Mouse (Mus musculus) ES-E14 (cell line): ENCODE data around the gene Efnb1. TPM values are rescaled to one million over a fixed set of nuclear protein-coding genes. Genes with fewer than 3 reads are reported as not detected.

Source experiments
- DNase-seq: peaks from one replicate; pipeline ENCODE4 v3.0.0-alpha.2; 2013; ENCODE audit warnings: low read depth, low spot score
- H3K27ac ChIP-seq: 2 replicates; pipeline ENCODE4 v1.5.1; 2012; ENCODE audit warnings: low read depth, mild to moderate bottlenecking, low read length, moderate library complexity, mixed read lengths; ENCODE audit not compliant: poor library complexity, insufficient read depth, severe bottlenecking
- H3K36me3 ChIP-seq: 2 replicates; pipeline ENCODE4 v1.6.1; 2012; ENCODE audit warnings: mild to moderate bottlenecking, low read length, moderate library complexity, mixed read lengths; ENCODE audit not compliant: control insufficient read depth, poor library complexity, insufficient read depth, severe bottlenecking
- H3K4me1 ChIP-seq, 2 experiments: fragments of 150-350 bp in 1 of 2; sonication (generic) in 1 of 2; 2 replicates each; pipeline ENCODE4 v1.6.1; 2012; ENCODE audit warnings: low read length in 2 of 2, mild to moderate bottlenecking in 1 of 2, mixed read lengths in 1 of 2; ENCODE audit not compliant: control insufficient read depth in 2 of 2, insufficient read depth in 2 of 2, poor library complexity in 1 of 2
- H3K4me3 ChIP-seq, 2 experiments: fragments of 150-350 bp in 1 of 2; sonication (generic) in 1 of 2; 2 replicates each; pipeline ENCODE4 v1.5.1; 2012; ENCODE audit warnings: low read length in 2 of 2, low read depth in 1 of 2, mild to moderate bottlenecking in 1 of 2, mixed read lengths in 1 of 2; ENCODE audit not compliant: insufficient read depth in 1 of 2, poor library complexity in 1 of 2, severe bottlenecking in 1 of 2
- H3K9ac ChIP-seq: 2 replicates; pipeline ENCODE4 v1.6.1; 2012; ENCODE audit warnings: low read depth, mild to moderate bottlenecking, low read length, mixed read lengths; ENCODE audit not compliant: poor library complexity, insufficient read depth, severe bottlenecking
- H3K9me3 ChIP-seq: fragments of 150-350 bp; sonication (generic); 2 replicates; pipeline ENCODE4 v1.6.1; 2012; ENCODE audit warnings: low read depth, mild to moderate bottlenecking, low read length; ENCODE audit not compliant: control insufficient read depth, insufficient read depth
- CHD2 ChIP-seq: IDR thresholded peaks from 2 replicates; pipeline ENCODE4 v1.6.1; 2014; ENCODE audit warnings: mild to moderate bottlenecking, low read depth, low read length, inconsistent platforms
- HCFC1 ChIP-seq: IDR thresholded peaks from 2 replicates; pipeline ENCODE4 v1.6.1; 2012; ENCODE audit warnings: low read length, inconsistent platforms, borderline replicate concordance; ENCODE audit not compliant: insufficient read depth
- MAFK ChIP-seq: IDR thresholded peaks from 2 replicates; pipeline ENCODE4 v1.6.1; 2014; ENCODE audit warnings: mild to moderate bottlenecking, low read depth, low read length, inconsistent platforms; ENCODE audit not compliant: insufficient read depth
- ZC3H11A ChIP-seq: IDR thresholded peaks from 2 replicates; pipeline ENCODE4 v1.6.1; 2012; ENCODE audit warnings: low read depth, mild to moderate bottlenecking, inconsistent platforms, low read length, borderline replicate concordance
- ZNF384 ChIP-seq: IDR thresholded peaks from 2 replicates; pipeline ENCODE4 v1.6.1; 2012; ENCODE audit warnings: low read depth, low read length, inconsistent platforms
- in situ Hi-C, 2 experiments: fragments of 600-800 bp; cut with MboI; formaldehyde crosslinking; loops; one replicate each; pipeline ENCODE4 v1.15.1; 2025; ENCODE audit warnings: low sequenced_read_pairs in 2 of 2, inconsistent platforms in 1 of 2; ENCODE audit not compliant: unreplicated experiment in 2 of 2
- total RNA-seq: library from RNA; depleted of rRNA; stranded (reverse); fragments of 300-350 nt; gene quantifications from 2 replicates; pipeline ENCODE4 v1.2.3, GENCODE M21; 2012

Gene Efnb1
- total RNA-seq, 1 experiment, result 16.1 TPM

- no peaks in the 10 kb centered on the region for H3K36me3 ChIP-seq
- H3K4me3 ChIP-seq, result no peak overlapping the region
- no peak overlapping the region for H3K27ac ChIP-seq
- DNase-seq, result no peak
- H3K9ac ChIP-seq, result no peak overlapping the region
- in situ Hi-C loops, result no loop called here
- H3K9me3 ChIP-seq, result no peaks in the 10 kb centered on the region
- TF ChIP-seq CHD2, result no peak
- no peak for TF ChIP-seq MAFK
- TF ChIP-seq ZC3H11A, result no peak
- TF ChIP-seq ZNF384, result no peak
- no peak for TF ChIP-seq HCFC1
- peaks cover 0 to 11% of the 10 kb centered on the region in 2 experiments; a peak in 2 of 4 replicates for H3K4me1 ChIP-seq
Measured at GRCm38 (mm10) chrX:99154358-99154757, 18.4 kb downstream of the Efnb1 start.

- TF ChIP-seq ZNF384, result no peak
- TF ChIP-seq MAFK, result no peak
- no peak for TF ChIP-seq CHD2
- TF ChIP-seq ZC3H11A, result no peak
- TF ChIP-seq HCFC1, result no peak
- no peaks in the 10 kb centered on the region for H3K4me1 ChIP-seq
- H3K36me3 ChIP-seq, result no peaks in the 10 kb centered on the region
- no peak overlapping the region for H3K4me3 ChIP-seq
- no peaks in the 10 kb centered on the region for H3K9me3 ChIP-seq
- DNase-seq, result no peak
- H3K9ac ChIP-seq, result no peak overlapping the region
- no peak overlapping the region for H3K27ac ChIP-seq
- in situ Hi-C loops, result no loop called here
Measured at GRCm38 (mm10) chrX:99159020-99159419, 23.1 kb downstream of the Efnb1 start.

- in situ Hi-C loops, result no loop called here
- H3K9me3 ChIP-seq, result no peaks in the 10 kb centered on the region
Measured at GRCm38 (mm10) chrX:99164111-99164510, 28.2 kb downstream of the Efnb1 start.

GRCm38 (mm10) chrX:99164855-99165368 lies 29.0 kb downstream of the Efnb1 start:
- in situ Hi-C loops, result no loop called here
- H3K27ac ChIP-seq, result no peak overlapping the region
- DNase-seq, result no peak
- no peaks in the 10 kb centered on the region for H3K9me3 ChIP-seq
- H3K4me1 ChIP-seq, result no peaks in the 10 kb centered on the region
- H3K36me3 ChIP-seq, result no peaks in the 10 kb centered on the region
- no peak overlapping the region for H3K9ac ChIP-seq
- no peak overlapping the region for H3K4me3 ChIP-seq
- no peak for TF ChIP-seq HCFC1
- no peak for TF ChIP-seq ZNF384
- no peak for TF ChIP-seq MAFK
- TF ChIP-seq ZC3H11A, result no peak
- no peak for TF ChIP-seq CHD2

More at GRCm38 (mm10) chrX:99164111-99164510, 28.2 kb downstream of the Efnb1 start:
- Histone ChIP-seq H3K9ac (no peak overlapping the region), H3K27ac (no peak overlapping the region), H3K4me3 (no peak overlapping the region), H3K36me3 (no peaks in the 10 kb centered on the region), H3K4me1 (no peaks in the 10 kb centered on the region)
- no peak; the same call in 1 of the 2 replicates for TF ChIP-seq MAFK
- TF ChIP-seq CHD2, result no peak
- TF ChIP-seq HCFC1, result no peak
- TF ChIP-seq ZNF384, result no peak
- TF ChIP-seq ZC3H11A, result no peak
- no peak for DNase-seq

- Histone ChIP-seq H3K27ac (no peak overlapping the region), H3K4me1 (no peaks in the 10 kb centered on the region), H3K4me3 (no peak overlapping the region), H3K9me3 (no peaks in the 10 kb centered on the region), H3K36me3 (no peaks in the 10 kb centered on the region), H3K9ac (no peak overlapping the region)
- TF ChIP-seq CHD2 (no peak), MAFK (no peak), ZC3H11A (no peak), HCFC1 (no peak), ZNF384 (no peak)
- in situ Hi-C loops, result no loop called here
- DNase-seq, result no peak
Measured at GRCm38 (mm10) chrX:99167014-99167413, 31.1 kb downstream of the Efnb1 start.
